Mouse (Mus musculus) brown adipose tissue, adult 24 weeks (tissue): ENCODE results near the gene Ccser1. TPM values are rescaled to one million over a fixed set of nuclear protein-coding genes. Genes with fewer than 3 reads are reported as not detected.
A peak's percentile ranks its signal among the peaks of the same experiment; 100 is the strongest.

Experiments
- H3K27ac ChIP-seq: fragments of 200-500 bp; replicated peaks from 2 replicates; pipeline ENCODE4 v1.5.1; 2012; ENCODE audit warnings: low read depth, mild to moderate bottlenecking, low read length
- H3K4me1 ChIP-seq: fragments of 200-500 bp; 2 replicates; pipeline ENCODE4 v1.6.1; 2012; ENCODE audit warnings: low read length, mixed read lengths; ENCODE audit not compliant: control insufficient read depth, insufficient read depth, insufficient read length
- H3K4me3 ChIP-seq: fragments of 200-500 bp; 2 replicates; pipeline ENCODE4 v1.5.1; 2012; ENCODE audit warnings: low read depth, mild to moderate bottlenecking, low read length, moderate library complexity; ENCODE audit not compliant: insufficient read depth
- polyA plus RNA-seq: library from polyadenylated mRNA; stranded (reverse); fragments of >200 nt; gene quantifications from 2 replicates; pipeline ENCODE4 v1.2.4, GENCODE M21; 2012; ENCODE audit not compliant: missing spikeins, insufficient read depth, insufficient read length

The Ccser1 gene
- polyA plus RNA-seq, 1 experiment: 2.3 TPM

DNA sequence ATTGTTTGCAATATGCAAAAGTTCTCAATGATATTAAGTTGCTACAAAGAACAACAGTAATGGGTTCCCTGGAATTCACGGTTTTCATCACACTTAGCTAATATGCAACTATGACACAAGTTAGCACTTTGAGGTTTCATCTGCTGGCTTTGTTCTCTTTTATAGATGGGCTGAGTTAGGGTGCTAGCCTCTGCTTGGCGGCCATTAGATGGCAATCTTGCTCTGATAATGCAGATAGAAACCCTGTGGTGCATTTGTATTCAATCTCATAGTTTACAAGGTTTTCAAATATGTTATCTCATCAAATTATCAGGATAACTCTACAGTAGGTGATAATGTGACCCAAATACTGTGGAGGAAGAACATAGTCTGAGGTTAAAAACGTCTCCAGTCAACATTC is 202.4 kb downstream of the Ccser1 start:
- H3K27ac ChIP-seq: no peak overlapping the region
- H3K4me1 ChIP-seq: no peaks in the 10 kb centered on the region
- H3K4me3 ChIP-seq: no peak overlapping the region

DNA sequence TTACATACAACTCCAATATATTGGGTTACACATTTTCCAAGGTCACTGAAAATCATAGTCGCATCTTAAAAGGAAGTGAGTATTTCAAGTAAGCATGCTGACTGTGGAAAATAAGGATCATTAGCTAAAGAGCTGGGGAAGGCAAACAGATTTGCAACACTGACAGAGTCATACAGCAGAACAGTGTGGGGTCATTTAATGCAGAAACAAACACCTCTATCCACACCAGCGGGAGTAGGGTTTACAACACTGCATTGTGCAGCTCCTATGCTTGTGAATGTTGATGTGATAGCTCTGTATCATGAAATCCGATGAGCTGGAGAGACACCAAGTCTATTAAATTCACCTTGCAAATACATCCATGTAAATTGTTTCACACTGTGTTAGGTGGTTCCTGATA is 202.9 kb downstream of the Ccser1 start:
- no peaks in the 10 kb centered on the region for H3K4me1 ChIP-seq
- H3K27ac ChIP-seq: no peak overlapping the region
- H3K4me3 ChIP-seq: no peak overlapping the region

DNA sequence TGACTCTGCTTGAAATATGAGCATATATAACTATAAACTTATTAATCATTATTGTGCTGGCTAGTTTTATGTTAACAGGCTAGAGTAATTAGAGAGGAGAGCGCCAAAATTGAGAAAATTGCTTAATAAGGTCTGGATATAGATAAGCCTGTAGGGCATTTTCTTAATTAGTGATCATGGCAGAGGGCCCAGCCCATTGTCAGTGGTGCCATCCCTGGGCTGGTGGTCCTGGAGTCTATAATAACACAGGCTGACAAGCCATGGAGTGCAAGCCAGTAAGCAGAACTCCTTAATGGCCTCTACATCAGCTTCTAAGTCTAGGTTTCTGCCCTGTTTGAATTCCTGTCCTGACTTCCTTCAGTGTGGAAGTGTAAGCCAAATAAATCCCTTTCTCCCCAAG is 206.9 kb downstream of the Ccser1 start:
- no peak overlapping the region for H3K4me3 ChIP-seq
- no peaks in the 10 kb centered on the region for H3K4me1 ChIP-seq
- H3K27ac ChIP-seq: no peak overlapping the region

- no peak overlapping the region for H3K27ac ChIP-seq
- peaks cover 5% of the 10 kb centered on the region; the same call in 1 of the 2 replicates for H3K4me1 ChIP-seq
- H3K4me3 ChIP-seq: no peak overlapping the region
Observed at GRCm38 (mm10) chr6:61427490-61427889, 247.4 kb downstream of the Ccser1 start.

DNA sequence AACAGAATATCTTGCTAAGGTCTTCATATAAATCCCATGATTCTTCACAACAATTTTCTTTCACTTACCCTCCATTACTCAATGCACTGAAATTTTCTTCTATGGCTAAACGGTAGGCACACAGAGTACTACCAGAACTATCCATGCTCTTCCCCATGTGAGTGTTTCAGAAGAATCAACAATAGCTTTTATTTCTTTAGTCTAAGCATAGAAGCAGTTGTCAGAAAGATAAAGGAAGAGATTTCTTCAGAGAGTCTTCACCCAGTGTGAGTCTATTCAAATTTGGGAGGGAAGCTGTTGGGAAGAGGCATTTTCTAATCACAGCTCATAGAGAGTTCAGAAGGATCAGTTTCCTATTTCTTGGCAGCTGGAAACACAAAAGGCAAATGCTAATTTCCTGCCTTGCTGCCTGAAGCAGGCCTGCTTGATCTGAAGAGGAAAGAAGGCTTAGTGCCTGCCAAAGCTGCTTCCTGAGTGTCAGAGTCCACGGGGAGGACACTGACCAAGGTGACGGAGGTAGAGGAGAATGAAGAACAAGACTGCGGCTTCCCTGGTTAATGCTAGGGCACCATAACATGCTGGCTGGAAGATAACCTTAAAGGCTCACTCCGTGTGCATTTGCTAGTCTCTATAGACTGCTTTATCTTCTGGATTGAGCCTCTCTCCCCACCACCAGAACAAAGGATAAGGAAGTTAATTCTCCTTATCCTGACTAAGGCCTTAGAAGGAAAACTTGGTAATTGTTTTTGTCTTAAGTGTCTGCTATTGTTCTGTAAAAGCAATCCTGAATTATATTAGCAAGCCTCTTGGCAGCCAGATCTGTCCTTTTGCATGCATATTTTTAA is 251.0 kb downstream of the Ccser1 start:
- peak overlapping the region; percentile 24; the same call in 1 of the 2 replicates for H3K27ac ChIP-seq
- peaks cover 5% of the 10 kb centered on the region; the same call in 1 of the 2 replicates for H3K4me1 ChIP-seq

GRCm38 (mm10) chr6:61431726-61431984 is 251.5 kb downstream of the Ccser1 start:
- H3K4me3 ChIP-seq: no peak overlapping the region
- peaks cover 5% of the 10 kb centered on the region; the same call in 1 of the 2 replicates for H3K4me1 ChIP-seq
- 0 out of 2 replicates have a peak overlapping the region, but pooled peaks have one; percentile 17 for H3K27ac ChIP-seq

More for the DNA sequence above, 251.0 kb downstream of the Ccser1 start:
- no peak overlapping the region for H3K4me3 ChIP-seq

DNA sequence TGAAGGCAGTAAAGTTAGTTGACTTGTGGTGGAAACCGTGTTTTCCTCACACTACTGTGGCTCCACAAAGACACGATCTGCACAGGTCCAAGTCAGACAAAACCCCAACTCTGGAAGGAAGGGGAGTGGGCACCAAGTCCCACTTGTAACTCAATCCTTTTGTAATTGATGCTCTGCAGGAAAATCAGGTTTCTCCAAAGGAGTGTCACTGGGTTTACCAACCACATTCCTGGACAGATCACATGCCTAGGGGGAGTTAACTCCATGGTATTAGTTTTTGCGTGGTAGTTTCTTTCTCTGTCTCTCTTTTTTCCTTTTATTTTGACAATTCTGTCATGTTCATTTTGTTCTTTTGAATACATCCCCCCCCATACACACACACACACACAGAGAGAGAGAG is 252.0 kb downstream of the Ccser1 start:
- no peak overlapping the region for H3K4me3 ChIP-seq
- H3K4me1 ChIP-seq: peaks cover 5% of the 10 kb centered on the region; the same call in 1 of the 2 replicates
- H3K27ac ChIP-seq: no peak overlapping the region

DNA sequence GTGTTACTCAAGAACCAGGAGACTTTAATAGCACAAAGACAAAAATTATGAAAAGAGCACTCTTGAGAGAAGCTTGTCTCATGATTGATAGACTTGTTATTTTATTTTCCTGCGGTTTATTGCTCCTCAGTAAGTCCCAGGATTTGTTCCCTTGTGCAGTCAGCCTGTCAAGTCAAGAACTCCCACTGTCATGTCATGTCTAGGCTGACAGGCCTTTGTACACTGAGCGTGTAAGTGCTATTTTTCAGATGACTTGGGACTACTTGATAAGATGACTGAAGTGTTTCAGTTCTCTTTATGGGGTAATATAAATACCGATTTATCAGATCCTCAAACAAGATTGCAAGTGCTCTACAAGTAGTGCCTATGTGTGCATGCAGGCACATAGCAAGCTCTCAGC is 252.6 kb downstream of the Ccser1 start:
- H3K4me3 ChIP-seq: no peak overlapping the region
- H3K4me1 ChIP-seq: peaks cover 5% of the 10 kb centered on the region; the same call in 1 of the 2 replicates
- no peak overlapping the region for H3K27ac ChIP-seq

- Histone ChIP-seq H3K4me1 (no peaks in the 10 kb centered on the region), H3K27ac (no peak overlapping the region)
Observed at GRCm38 (mm10) chr6:61438165-61438564, 258.0 kb downstream of the Ccser1 start.

GRCm38 (mm10) chr6:61471371-61472152 is 291.4 kb downstream of the Ccser1 start:
- no peaks in the 10 kb centered on the region for H3K4me1 ChIP-seq
- no peak overlapping the region for H3K4me3 ChIP-seq
- no peak overlapping the region for H3K27ac ChIP-seq

More at GRCm38 (mm10) chr6:61438165-61438564, 258.0 kb downstream of the Ccser1 start:
- H3K4me3 ChIP-seq: no peak overlapping the region

DNA sequence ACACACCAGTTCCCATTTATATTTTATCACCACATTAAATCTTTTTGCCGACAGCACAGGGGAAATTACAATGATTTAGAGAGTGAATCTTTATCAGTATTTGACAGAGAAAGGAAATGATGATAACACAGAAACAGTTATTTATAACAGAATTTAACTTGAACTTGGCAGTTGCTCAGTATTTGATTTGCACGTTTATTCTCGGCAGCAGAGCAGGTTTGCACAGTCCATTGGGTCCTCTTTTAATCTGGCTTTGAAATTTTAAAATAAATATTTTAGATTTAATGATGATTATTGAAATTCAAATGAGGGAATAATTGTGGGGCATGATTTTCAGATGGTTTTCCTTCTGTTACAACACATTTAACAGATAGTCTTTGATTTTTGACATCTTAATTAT is 305.2 kb downstream of the Ccser1 start:
- no peaks in the 10 kb centered on the region for H3K4me1 ChIP-seq
- no peak overlapping the region for H3K27ac ChIP-seq
- no peak overlapping the region for H3K4me3 ChIP-seq

- Histone ChIP-seq H3K4me1 (no peaks in the 10 kb centered on the region), H3K27ac (no peak overlapping the region), H3K4me3 (no peak overlapping the region)
Observed at GRCm38 (mm10) chr6:61491979-61492821, 312.1 kb downstream of the Ccser1 start.

- no peaks in the 10 kb centered on the region for H3K4me1 ChIP-seq
- no peak overlapping the region for H3K27ac ChIP-seq
- H3K4me3 ChIP-seq: no peak overlapping the region
Observed at GRCm38 (mm10) chr6:61493386-61493785, 313.3 kb downstream of the Ccser1 start.

DNA sequence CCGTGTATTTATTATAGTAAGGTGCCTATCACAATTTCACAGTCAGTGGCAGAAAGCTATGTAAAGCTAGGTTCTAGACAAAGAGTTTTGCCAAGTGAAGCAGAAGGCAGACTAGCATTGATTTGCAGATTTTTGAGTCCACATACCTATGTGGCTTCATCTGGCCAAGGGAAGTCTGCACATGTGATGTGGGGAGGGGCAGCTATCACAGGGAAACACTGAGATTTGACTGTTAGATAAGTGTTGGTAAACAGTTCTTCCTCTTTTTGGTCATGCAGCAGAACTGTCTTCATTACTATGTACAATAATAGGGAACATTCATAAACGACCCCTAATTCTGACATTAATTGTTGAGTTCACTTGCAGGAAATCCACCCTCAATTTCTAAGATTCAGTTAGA is 335.2 kb downstream of the Ccser1 start:
- Histone ChIP-seq H3K27ac (no peak overlapping the region), H3K4me1 (no peaks in the 10 kb centered on the region), H3K4me3 (no peak overlapping the region)

GRCm38 (mm10) chr6:61521587-61521986 is 341.5 kb downstream of the Ccser1 start:
- Histone ChIP-seq H3K4me1 (no peaks in the 10 kb centered on the region), H3K4me3 (no peak overlapping the region), H3K27ac (no peak overlapping the region)
